Mouse (Mus musculus) kidney, adult 18-20 months (tissue): Measurements from ENCODE around the gene Cd2ap.
A peak's percentile ranks its signal among the peaks of the same experiment; 100 is the strongest.

Source experiments
- DNase-seq: peaks from one replicate; pipeline ENCODE4 v3.0.0; 2021

Gene Cd2ap

DNA sequence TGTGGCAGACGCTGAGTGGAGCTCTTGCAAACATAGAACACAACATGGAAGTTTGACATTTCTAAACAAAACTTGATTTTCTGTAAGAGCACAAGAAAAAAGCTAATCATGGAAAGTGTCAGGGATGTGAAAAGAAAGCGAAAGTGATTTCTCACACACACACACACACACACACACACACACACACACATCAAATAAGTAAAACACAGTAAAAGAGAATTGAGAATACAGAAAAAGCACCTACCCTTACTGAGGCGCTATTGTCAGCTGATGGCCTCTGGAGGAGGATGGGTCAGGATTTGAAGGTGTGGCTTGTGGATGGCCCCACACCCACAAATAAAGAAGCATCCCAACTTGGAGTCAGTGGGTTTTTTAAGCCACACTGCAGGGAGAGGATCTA lies 19.0 kb downstream of the Cd2ap start:
- DNase-seq: no peak

DNA sequence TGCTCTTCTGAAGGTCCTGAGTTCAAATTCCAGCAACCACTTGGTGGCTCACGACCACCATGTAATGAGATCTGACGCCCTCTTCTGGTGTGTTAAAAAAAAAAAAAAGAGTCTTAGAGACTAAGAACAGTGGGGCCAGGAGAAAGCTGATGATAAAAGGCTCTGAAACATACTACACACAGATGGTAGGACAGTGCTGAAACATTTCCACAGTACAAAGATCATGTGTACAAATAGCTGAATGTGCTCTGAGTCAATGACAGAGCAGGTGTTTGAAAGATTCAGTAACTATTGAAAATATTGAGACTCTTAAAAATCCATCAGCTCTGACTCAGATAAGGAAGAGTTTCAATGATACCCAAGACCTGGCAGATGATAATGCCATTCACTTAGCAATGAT lies 29.4 kb downstream of the Cd2ap start:
- no peak for DNase-seq

DNA sequence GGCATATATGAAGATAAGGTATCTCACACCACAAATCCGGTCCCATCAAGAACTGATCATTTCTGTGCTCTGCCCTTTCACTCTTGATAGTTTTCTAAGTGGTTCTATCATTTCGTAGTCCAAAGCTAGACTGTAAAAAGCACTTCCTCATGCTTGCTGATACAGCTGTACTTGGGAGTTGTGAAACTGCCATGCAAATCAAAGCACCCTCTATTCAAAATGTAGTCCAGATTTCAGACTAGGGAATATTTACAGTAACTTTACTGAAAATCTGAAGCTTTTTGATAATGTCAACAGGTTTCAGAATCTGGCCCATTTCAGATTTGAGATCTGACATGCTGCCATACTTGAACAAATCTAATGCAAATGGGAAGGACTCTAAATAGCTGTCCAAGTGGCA lies 39.3 kb downstream of the Cd2ap start:
- no peak for DNase-seq

DNA sequence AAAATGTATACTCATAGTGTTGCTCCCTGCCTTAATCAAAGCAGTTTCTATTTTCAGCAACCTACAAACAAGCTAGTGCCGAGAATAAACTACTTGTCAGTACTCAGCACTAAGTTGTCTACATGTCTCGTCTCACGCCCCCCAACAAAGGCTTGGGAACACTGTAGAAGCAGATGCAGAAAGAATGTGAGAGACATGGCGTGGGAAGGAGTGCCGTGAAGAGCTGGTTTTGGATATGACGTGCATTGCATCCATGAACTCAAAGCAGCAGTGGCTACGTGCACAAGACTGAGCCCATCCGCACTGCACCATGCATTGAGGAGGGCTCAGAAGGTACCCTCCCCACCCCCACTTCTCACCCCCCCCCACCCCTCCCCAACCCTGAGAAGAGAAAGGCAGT lies 53.7 kb downstream of the Cd2ap start:
- no peak for DNase-seq

DNA sequence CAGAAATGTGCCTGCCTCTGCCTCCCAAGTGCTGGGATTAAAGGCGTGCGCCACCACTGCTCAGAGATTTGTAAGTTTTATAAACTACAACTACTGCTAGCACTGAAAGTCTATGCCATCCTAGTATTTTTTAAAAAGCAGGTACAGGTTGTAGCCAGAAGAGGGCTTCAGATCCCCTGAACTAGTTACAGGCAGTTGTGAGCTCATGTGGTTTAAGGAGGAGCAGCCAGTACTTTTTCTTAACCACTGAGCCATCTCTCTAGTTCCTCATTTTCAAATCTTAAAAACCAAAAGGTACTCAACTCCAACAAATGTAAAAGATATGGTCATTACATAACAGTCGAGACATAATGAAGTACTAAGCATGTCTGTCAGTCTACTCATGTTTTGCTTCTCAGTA lies 61.1 kb downstream of the Cd2ap start:
- DNase-seq: no peak

DNA sequence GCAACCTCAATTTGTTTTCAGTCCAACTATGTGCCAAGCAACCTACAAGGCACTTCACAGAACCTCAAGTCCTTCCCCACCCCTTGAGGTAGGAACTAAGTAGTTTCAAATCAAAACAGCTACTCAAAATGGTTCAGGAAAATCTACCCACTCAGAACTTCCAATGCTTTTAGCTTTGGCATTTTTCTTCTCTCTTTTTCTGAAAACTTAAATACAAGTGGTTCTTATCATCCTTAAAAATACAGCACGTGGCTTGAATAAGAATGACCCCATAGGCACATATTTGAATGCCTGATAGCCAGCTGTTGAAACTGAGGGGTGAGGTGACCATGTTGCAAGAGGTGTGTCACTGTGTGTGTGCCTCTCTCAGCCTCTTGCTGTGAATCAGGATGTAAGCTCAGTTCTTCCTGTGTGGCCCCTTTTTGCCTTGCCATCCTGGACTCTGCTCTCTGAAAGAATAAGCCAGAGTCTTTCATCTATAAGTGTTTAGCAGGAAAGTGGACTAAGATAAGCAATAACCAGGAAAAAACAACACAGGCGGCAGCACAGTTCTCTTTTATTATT lies 84.0 kb downstream of the Cd2ap start:
- no peak for DNase-seq

DNA sequence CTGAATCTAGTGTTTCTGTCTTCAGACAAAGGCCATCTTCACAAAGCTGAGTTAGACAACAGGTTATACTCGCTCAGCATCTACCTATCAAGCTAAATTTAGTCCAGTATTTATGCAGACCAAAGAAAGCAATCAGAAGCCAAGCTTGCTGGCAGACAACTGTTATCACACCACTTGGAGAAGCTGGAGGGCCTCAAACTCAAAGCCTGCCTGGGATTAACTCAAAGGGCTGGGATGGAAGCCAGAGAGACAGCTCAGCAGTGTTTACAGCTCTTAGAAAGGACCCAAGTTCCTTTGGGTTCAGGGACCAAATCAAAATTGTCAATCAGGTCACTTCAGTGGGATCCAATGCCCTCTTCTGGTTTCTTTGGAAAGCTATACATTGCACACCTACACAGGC lies 85.7 kb downstream of the Cd2ap start:
- DNase-seq: no peak

DNA sequence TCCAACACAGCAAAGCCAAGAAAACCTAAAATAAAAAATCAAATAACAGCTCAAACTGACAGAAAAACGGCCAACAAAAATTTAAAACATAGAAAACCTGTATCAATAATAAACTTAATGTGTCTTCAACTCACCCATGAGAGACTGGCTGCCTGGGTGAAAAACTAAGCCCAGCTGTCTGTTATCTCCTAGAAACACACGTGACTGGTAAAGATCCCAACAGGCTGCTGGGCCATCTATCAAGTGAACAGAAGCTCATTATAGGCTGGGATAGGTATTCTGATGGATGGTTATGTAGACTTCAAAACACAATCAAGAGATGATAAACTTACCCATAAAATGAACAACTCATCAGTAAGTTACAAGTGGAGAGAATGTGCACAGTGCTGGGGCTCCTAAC lies 86.7 kb downstream of the Cd2ap start:
- no peak for DNase-seq

DNA sequence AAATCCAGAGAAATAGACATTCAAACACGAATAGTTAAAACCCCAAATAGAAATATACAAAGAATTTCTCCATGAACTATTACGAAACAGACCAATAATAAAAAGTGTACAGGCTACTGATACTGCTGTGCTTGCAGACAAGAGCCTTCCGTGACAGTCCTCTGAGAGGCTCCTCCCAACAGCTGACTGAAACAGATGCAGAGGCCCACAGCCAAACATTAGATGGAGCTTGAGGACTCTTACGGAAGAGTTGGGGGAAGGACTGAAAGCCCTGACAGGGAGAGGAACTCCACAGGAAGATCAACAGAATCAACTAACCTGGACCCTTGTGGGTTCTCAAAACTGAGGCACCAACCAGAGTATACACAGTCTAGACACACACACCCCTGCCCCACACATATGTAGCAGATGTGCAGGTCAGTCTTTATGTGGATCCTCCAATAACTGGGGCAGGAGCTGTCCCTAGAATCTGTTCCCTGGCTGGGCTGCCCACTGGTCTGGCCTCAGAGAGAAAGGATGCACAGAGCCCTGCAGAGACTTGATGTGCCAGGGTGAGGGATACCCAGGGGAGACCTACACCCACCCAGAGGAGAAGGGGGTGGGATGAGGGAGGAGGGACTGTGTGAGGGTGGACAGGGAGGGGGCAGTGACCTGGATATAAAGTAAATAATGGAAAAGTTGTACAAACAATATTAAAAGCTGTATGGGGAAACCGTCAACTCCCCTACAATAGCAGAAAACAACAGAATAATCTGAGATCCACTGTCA lies 87.6 kb downstream of the Cd2ap start:
- no peak for DNase-seq

DNA sequence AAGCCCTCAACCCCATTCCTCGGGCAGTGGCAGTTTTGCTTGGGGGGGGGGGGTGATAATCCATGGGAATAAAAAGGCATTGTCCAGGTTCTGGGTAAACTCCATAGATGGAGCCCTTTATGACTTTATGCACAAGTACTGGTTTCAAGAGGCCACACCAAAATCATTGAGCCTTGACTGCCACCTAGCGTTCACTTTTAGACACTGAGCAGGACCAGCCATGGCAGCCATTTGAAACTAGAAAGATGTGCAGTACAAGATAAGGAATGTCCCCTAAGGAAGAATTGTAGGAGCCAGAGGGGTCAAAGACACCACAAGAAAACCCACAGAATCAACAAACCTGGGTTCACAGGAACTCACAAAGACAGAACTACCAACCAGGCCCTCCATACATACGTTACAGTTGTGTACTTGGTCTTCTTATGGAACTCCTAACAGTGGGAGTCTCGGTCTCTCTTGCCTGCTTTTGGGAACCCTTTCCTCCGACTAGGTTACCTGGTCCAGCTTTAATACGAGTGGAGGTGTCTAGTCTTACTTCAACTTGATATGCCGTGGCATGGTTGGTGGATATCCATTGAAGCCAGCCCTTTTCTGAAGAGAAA lies 94.2 kb downstream of the Cd2ap start:
- DNase-seq: peak; percentile 70

DNA sequence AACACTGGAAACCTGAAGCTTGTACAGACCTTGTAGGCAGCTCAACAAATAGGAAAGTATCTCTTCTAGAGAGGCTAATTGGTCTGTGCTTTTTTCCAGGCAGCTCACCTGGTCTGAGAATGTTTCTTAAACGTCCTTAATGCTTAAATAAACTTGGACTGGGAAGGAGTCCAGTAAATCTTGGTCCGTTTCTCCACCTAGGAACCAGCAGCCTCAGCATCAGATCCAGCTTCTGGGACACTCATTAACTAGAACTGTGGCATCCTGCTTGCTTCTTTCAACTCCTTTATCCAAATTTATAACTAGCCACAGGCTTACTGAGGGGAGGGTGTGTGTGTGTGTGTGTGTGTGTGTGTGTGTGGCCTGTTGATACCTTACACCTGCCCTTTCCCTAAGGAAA lies 122.7 kb downstream of the Cd2ap start:
- DNase-seq: no peak

DNA sequence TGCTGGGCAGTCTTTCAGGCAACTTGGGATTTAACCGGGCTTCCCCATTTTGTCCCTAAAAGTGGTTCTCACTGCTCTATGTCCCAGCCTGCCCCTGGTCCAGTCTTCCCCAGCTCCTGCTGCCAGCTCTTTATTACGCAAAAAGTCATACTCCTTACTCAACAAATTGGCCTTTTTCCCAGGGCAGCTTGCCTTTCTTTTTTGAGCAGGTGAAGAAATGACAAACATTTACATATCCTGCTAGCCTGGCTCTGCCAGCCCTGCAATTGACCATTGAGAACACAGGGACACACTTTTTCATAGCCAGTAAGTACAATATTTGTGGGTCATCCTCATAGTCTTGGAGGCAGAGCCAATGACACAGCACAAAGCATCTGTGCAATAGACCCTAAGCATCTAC lies 124.3 kb downstream of the Cd2ap start:
- no peak for DNase-seq

DNA sequence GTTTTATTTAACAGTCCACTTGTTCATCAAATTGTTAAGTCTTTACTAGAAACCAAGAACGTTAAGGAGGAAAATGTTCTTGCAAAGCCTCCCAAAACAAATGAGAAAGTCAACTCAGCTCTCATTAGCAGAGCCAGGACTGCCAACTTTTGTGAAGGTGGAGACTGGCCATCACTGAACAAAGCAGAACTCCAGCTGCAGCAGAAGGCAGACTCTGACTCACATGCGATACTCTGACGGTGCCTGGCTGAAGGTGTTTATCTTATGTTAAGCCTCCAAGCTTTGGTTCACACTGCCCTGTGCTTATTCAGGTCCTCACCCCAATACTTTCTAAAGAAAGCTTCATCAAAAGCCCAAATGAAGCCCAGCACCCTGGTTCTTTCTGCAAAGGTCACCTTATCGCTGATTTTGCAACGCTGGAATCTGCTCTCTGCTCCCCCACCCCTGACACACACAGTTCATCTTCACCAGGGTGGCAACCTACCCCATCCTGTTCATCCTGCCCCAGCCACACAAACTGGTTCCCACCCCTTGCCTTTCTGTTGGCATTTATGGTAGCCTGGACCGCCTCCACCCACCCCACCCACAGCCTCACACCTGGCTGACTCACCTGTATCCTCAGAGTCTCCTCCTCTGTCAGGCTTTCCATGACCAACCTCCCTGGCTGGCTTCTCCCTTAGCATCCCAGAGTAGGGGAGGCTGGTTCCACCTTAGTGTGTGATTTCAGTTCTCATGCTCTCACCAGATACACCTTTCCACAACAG lies 130.6 kb downstream of the Cd2ap start:
- no peak for DNase-seq
